Mouse (Mus musculus): Measurements from ENCODE around the gene Nexn.

GRCm38 (mm10) chr3:152235238-152235637, 30.9 kb downstream of the Nexn start:
- TF ChIP-seq ZC3H11A (IDR thresholded peaks at IDR 0.05; ENCODE audit: borderline replicate concordance, low read depth, low read length) (no peak), CHD2 (IDR thresholded peaks at IDR 0.05; ENCODE audit: low read depth, low read length) (no peak), ZNF384 (IDR thresholded peaks at IDR 0.05; ENCODE audit: low read depth, low read length) (no peak), MAFK (IDR thresholded peaks at IDR 0.05; ENCODE audit: insufficient read depth, low read depth, low read length) (no peak), HCFC1 (IDR thresholded peaks at IDR 0.05; ENCODE audit: borderline replicate concordance, insufficient read depth, low read length) (no peak)

All from ES-E14 (cell line).